Comparison of ENCODE assay signal across 8 mouse cellular contexts in genomic region chr2:74698201-74699052, GRCm38 (mm10). TPM values are rescaled to one million over a fixed set of nuclear protein-coding genes. Genes with fewer than 3 reads are reported as not detected.
DNase-seq lines count a peak whose midpoint lies in the region; ATAC-seq lines count a peak whose summit lies in the region.

No protein-coding gene starts in this region.

- H3K4me2 ChIP-seq in lung, embryonic 16.5 days (ENCODE audit: low read depth, low read length) = peak overlapping the region; percentile 52
- H3K4me2 ChIP-seq in embryonic facial prominence, embryonic 15.5 days (replicated peaks) = peak overlapping the region; percentile 53
- H3K4me2 ChIP-seq in intestine, embryonic 14.5 days (ENCODE audit: low read length) = peak overlapping the region; percentile 51
- peak overlapping the region; percentile 50 for H3K4me2 ChIP-seq in midbrain, embryonic 13.5 days (replicated peaks)

- H3K27me3 ChIP-seq in lung, embryonic 16.5 days (ENCODE audit: control insufficient read depth, insufficient read depth, low read depth, low read length) = peaks cover 97% of the 10 kb centered on the region
- H3K27me3 ChIP-seq in embryonic facial prominence, embryonic 15.5 days = peaks cover 97% of the 10 kb centered on the region
- peaks cover 99% of the 10 kb centered on the region for H3K27me3 ChIP-seq in intestine, embryonic 14.5 days (replicated peaks; ENCODE audit: control insufficient read depth, insufficient read depth, low read length)
- H3K27me3 ChIP-seq in midbrain, embryonic 13.5 days = peaks cover 99% of the 10 kb centered on the region

- peak overlapping the region; percentile 31 for H3K4me3 ChIP-seq in lung, embryonic 16.5 days (ENCODE audit: low read length)
- peak overlapping the region; percentile 38 for H3K4me3 ChIP-seq in embryonic facial prominence, embryonic 15.5 days (replicated peaks)
- peak overlapping the region; percentile 37 for H3K4me3 ChIP-seq in intestine, embryonic 14.5 days (ENCODE audit: low read depth, low read length)
- H3K4me3 ChIP-seq in midbrain, embryonic 13.5 days (replicated peaks) = peak overlapping the region; percentile 35

- H3K27ac ChIP-seq in lung, embryonic 16.5 days (ENCODE audit: low read length) = no peak overlapping the region
- H3K27ac ChIP-seq in embryonic facial prominence, embryonic 15.5 days (replicated peaks) = no peak overlapping the region
- H3K27ac ChIP-seq in intestine, embryonic 14.5 days (ENCODE audit: low read depth) = peak overlapping the region; percentile 76
- no peak overlapping the region for H3K27ac ChIP-seq in midbrain, embryonic 13.5 days

- H3K4me1 ChIP-seq in lung, embryonic 16.5 days (replicated peaks; ENCODE audit: control insufficient read depth, insufficient read depth, low read length) = peaks cover 4% of the 10 kb centered on the region
- peaks cover 15% of the 10 kb centered on the region for H3K4me1 ChIP-seq in embryonic facial prominence, embryonic 15.5 days
- H3K4me1 ChIP-seq in intestine, embryonic 14.5 days (replicated peaks; ENCODE audit: control insufficient read depth, insufficient read depth, low read length) = no peaks in the 10 kb centered on the region
- peaks cover 12% of the 10 kb centered on the region for H3K4me1 ChIP-seq in midbrain, embryonic 13.5 days (replicated peaks)

- no peak for DNase-seq in lung, adult 18-20 months
- peak; percentile 77 for DNase-seq in intestine, embryonic 14.5 days (ENCODE audit: low spot score)
- DNase-seq in layer of hippocampus, adult 11-12 months (ENCODE audit: low spot score) = no peak
- no peak for DNase-seq in layer of hippocampus, postnatal 25 days (ENCODE audit: extremely low spot score in 1 of 2, low spot score in 1 of 2)
- DNase-seq in lung, postnatal 25 days (ENCODE audit: low spot score) = no peak

- ATAC-seq in lung, embryonic 16.5 days (ENCODE audit: low read depth) = peak; percentile 58
- ATAC-seq in embryonic facial prominence, embryonic 15.5 days (ENCODE audit: insufficient number of reproducible peaks, low FRiP score, low TSS enrichment, low read depth) = 0 out of 2 replicates have a peak, but pooled peaks have one; percentile 24
- ATAC-seq in intestine, embryonic 14.5 days (replicated peaks; ENCODE audit: low FRiP score, low TSS enrichment, low read depth) = no peak
- ATAC-seq in midbrain, embryonic 13.5 days = peak; percentile 53

- no peaks in the 10 kb centered on the region for H3K36me3 ChIP-seq in lung, embryonic 16.5 days (ENCODE audit: control insufficient read depth, insufficient read depth, low read length)
- H3K36me3 ChIP-seq in embryonic facial prominence, embryonic 15.5 days = no peaks in the 10 kb centered on the region
- H3K36me3 ChIP-seq in intestine, embryonic 14.5 days (ENCODE audit: control insufficient read depth, insufficient read depth, low read length) = no peaks in the 10 kb centered on the region
- no peaks in the 10 kb centered on the region for H3K36me3 ChIP-seq in midbrain, embryonic 13.5 days

- WGBS in lung, embryonic 16.5 days = under 1% methylated on average over 85 of the region's 86 CpGs
- WGBS in embryonic facial prominence, embryonic 15.5 days = 1% methylated on average over 77 of the region's 86 CpGs
- WGBS in intestine, embryonic 14.5 days = under 1% methylated on average over 84 of the region's 86 CpGs
- WGBS in midbrain, embryonic 13.5 days = under 1% methylated on average over 76 of the region's 86 CpGs

- H3K9me3 ChIP-seq in lung, embryonic 16.5 days (ENCODE audit: control insufficient read depth, low read length) = no peaks in the 10 kb centered on the region
- H3K9me3 ChIP-seq in embryonic facial prominence, embryonic 15.5 days (replicated peaks) = no peaks in the 10 kb centered on the region
- H3K9me3 ChIP-seq in intestine, embryonic 14.5 days (ENCODE audit: control insufficient read depth, low read length) = no peaks in the 10 kb centered on the region
- H3K9me3 ChIP-seq in midbrain, embryonic 13.5 days = no peaks in the 10 kb centered on the region

- H3K9ac ChIP-seq in lung, embryonic 16.5 days (ENCODE audit: low read length) = no peak overlapping the region
- H3K9ac ChIP-seq in embryonic facial prominence, embryonic 15.5 days = 0 out of 2 replicates have a peak overlapping the region, but pooled peaks have one; percentile 2
- peak overlapping the region; percentile 52 for H3K9ac ChIP-seq in intestine, embryonic 14.5 days (ENCODE audit: low read length)
- H3K9ac ChIP-seq in midbrain, embryonic 13.5 days (replicated peaks) = no peak overlapping the region

RNA-seq across cellular contexts. Expression of gene Hoxd9, which starts 0.9 kb away (rescaled TPM):
- 0.31 TPM in 2 replicates for polyA plus RNA-seq in lung, embryonic 16.5 days (2015; fragmentation: Nextera tagmentation; extraction: Ambion mirVana)
- 2.8 and 4.5 TPM in 2 replicates for polyA plus RNA-seq in embryonic facial prominence, embryonic 15.5 days (2015; fragmentation: Nextera tagmentation; extraction: Ambion mirVana)
- 3.9 and 6.8 TPM in 2 replicates for polyA plus RNA-seq in intestine, embryonic 14.5 days (2014; fragmentation: Nextera tagmentation; extraction: Ambion mirVana)
- not detected in 2 replicates for polyA plus RNA-seq in midbrain, embryonic 13.5 days (2015; fragmentation: Nextera tagmentation; extraction: Ambion mirVana)
- not detected for total RNA-seq in layer of hippocampus, postnatal 25 days (2021)

RNA-seq across cellular contexts. Expression of gene Hoxd8, which starts 6.0 kb away (rescaled TPM):
- 0.20 and 0.39 TPM in 2 replicates for polyA plus RNA-seq in lung, embryonic 16.5 days (2015; fragmentation: Nextera tagmentation; extraction: Ambion mirVana)
- polyA plus RNA-seq in embryonic facial prominence, embryonic 15.5 days (2015; fragmentation: Nextera tagmentation; extraction: Ambion mirVana) = 6.4 and 8.0 TPM in 2 replicates
- polyA plus RNA-seq in intestine, embryonic 14.5 days (2014; fragmentation: Nextera tagmentation; extraction: Ambion mirVana) = 6.1 and 8.4 TPM in 2 replicates
- polyA plus RNA-seq in midbrain, embryonic 13.5 days (2015; fragmentation: Nextera tagmentation; extraction: Ambion mirVana) = 0.08 TPM in 1 of 2 replicates, not detected in the other
- not detected for total RNA-seq in layer of hippocampus, postnatal 25 days (2021)

RNA-seq across cellular contexts. Expression of gene Hoxd10, which starts 6.7 kb away (rescaled TPM):
- 0.19 TPM in 1 of 2 replicates, not detected in the other for polyA plus RNA-seq in lung, embryonic 16.5 days (2015; fragmentation: Nextera tagmentation; extraction: Ambion mirVana)
- 0.57 and 0.76 TPM in 2 replicates for polyA plus RNA-seq in embryonic facial prominence, embryonic 15.5 days (2015; fragmentation: Nextera tagmentation; extraction: Ambion mirVana)
- polyA plus RNA-seq in intestine, embryonic 14.5 days (2014; fragmentation: Nextera tagmentation; extraction: Ambion mirVana) = 7.8 and 13.7 TPM in 2 replicates
- polyA plus RNA-seq in midbrain, embryonic 13.5 days (2015; fragmentation: Nextera tagmentation; extraction: Ambion mirVana) = not detected in 2 replicates
- total RNA-seq in layer of hippocampus, postnatal 25 days (2021) = not detected

RNA-seq across cellular contexts. Expression of gene Hoxd3, which starts 13.3 kb away (rescaled TPM):
- polyA plus RNA-seq in lung, embryonic 16.5 days (2015; fragmentation: Nextera tagmentation; extraction: Ambion mirVana) = 0.23 and 0.39 TPM in 2 replicates
- polyA plus RNA-seq in embryonic facial prominence, embryonic 15.5 days (2015; fragmentation: Nextera tagmentation; extraction: Ambion mirVana) = 1.9 and 2.6 TPM in 2 replicates
- polyA plus RNA-seq in intestine, embryonic 14.5 days (2014; fragmentation: Nextera tagmentation; extraction: Ambion mirVana) = 27.6 and 27.8 TPM in 2 replicates
- 0.17 TPM in 2 replicates for polyA plus RNA-seq in midbrain, embryonic 13.5 days (2015; fragmentation: Nextera tagmentation; extraction: Ambion mirVana)
- total RNA-seq in layer of hippocampus, postnatal 25 days (2021) = not detected

RNA-seq across cellular contexts. Expression of gene Hoxd4, which starts 13.3 kb away (rescaled TPM):
- not detected in 2 replicates for polyA plus RNA-seq in lung, embryonic 16.5 days (2015; fragmentation: Nextera tagmentation; extraction: Ambion mirVana)
- polyA plus RNA-seq in embryonic facial prominence, embryonic 15.5 days (2015; fragmentation: Nextera tagmentation; extraction: Ambion mirVana) = 0.35 and 0.62 TPM in 2 replicates
- polyA plus RNA-seq in intestine, embryonic 14.5 days (2014; fragmentation: Nextera tagmentation; extraction: Ambion mirVana) = 1.6 and 2.9 TPM in 2 replicates
- polyA plus RNA-seq in midbrain, embryonic 13.5 days (2015; fragmentation: Nextera tagmentation; extraction: Ambion mirVana) = not detected in 2 replicates
- total RNA-seq in layer of hippocampus, postnatal 25 days (2021) = not detected

Comparison
In these comparisons a context has a peak if more than half of its experiments do, and no peak if none do; other contexts are left out.
1. H3K9ac ChIP-seq: peak in embryonic facial prominence, embryonic 15.5 days (single experiment) and intestine, embryonic 14.5 days (single experiment); none in lung, embryonic 16.5 days (single experiment) and midbrain, embryonic 13.5 days (single experiment).
2. Peak in every context shown above with its lines, with median percentiles within 50 percentile points of each other: H3K4me2 ChIP-seq and H3K4me3 ChIP-seq.